Mouse (Mus musculus) MEL (cell line): ENCODE results near the gene Erbb2. TPM values are rescaled to one million over a fixed set of nuclear protein-coding genes. Genes with fewer than 3 reads are reported as not detected.

Experiments used
- DNase-seq: peaks from one replicate; pipeline ENCODE4 v3.0.0; 2011; ENCODE audit warnings: low read depth, low spot score
- H3K27ac ChIP-seq: 2 replicates; pipeline ENCODE4 v1.5.1; 2012; ENCODE audit warnings: low read depth, mild to moderate bottlenecking, control low read depth, low read length, moderate library complexity; ENCODE audit not compliant: control insufficient read depth
- H3K27me3 ChIP-seq, 2 experiments: fragments of 150-350 bp in 1 of 2; sonication (generic) in 1 of 2; 2 replicates each; pipeline ENCODE4 v1.6.1; 2012; ENCODE audit warnings: low read length in 2 of 2, mild to moderate bottlenecking in 2 of 2, improper control_type of control experiment in 1 of 2, moderate library complexity in 1 of 2; ENCODE audit not compliant: insufficient read depth in 2 of 2, control insufficient read depth in 1 of 2
- H3K36me3 ChIP-seq, 2 experiments: 2 replicates each; pipeline ENCODE4 v1.6.1; 2012 to 2014; ENCODE audit warnings: low read length in 2 of 2, improper control_type of control experiment in 1 of 2, inconsistent platforms in 1 of 2, mild to moderate bottlenecking in 1 of 2; ENCODE audit not compliant: insufficient read depth in 2 of 2, control insufficient read depth in 1 of 2
- H3K4me1 ChIP-seq, 2 experiments: fragments of 150-350 bp in 1 of 2; sonication (generic) in 1 of 2; 2 replicates each; pipeline ENCODE4 v1.6.1; 2012; ENCODE audit warnings: low read length in 2 of 2, improper control_type of control experiment in 1 of 2, mild to moderate bottlenecking in 1 of 2; ENCODE audit not compliant: insufficient read depth in 2 of 2, control insufficient read depth in 1 of 2
- H3K4me3 ChIP-seq, 2 experiments: fragments of 150-350 bp in 1 of 2; sonication (generic) in 1 of 2; 2 replicates each; pipeline ENCODE4 v1.5.1; 2012; ENCODE audit warnings: low read depth in 2 of 2, low read length in 2 of 2, mild to moderate bottlenecking in 2 of 2, moderate library complexity in 2 of 2, control low read depth in 1 of 2, improper control_type of control experiment in 1 of 2; ENCODE audit not compliant: control insufficient read depth in 1 of 2, insufficient read depth in 1 of 2
- H3K79me2 ChIP-seq: 2 replicates; pipeline ENCODE4 v1.6.1; 2012; ENCODE audit warnings: mild to moderate bottlenecking, low read length, moderate library complexity; ENCODE audit not compliant: control insufficient read depth, poor library complexity, insufficient read depth
- H3K9ac ChIP-seq: 2 replicates; pipeline ENCODE4 v1.6.1; 2012; ENCODE audit warnings: low read depth, mild to moderate bottlenecking, control low read depth, low read length, moderate library complexity; ENCODE audit not compliant: control insufficient read depth, poor library complexity, severe bottlenecking
- H3K9me3 ChIP-seq: fragments of 150-350 bp; sonication (generic); replicated peaks from 2 replicates; pipeline ENCODE4 v1.6.1; 2012; ENCODE audit warnings: mild to moderate bottlenecking, low read length, improper control_type of control experiment, moderate library complexity; ENCODE audit not compliant: insufficient read depth
- CHD1 ChIP-seq: IDR thresholded peaks from 2 replicates; pipeline ENCODE4 v1.6.1; 2012; ENCODE audit warnings: low read depth, mild to moderate bottlenecking, inconsistent platforms, low read length, improper control_type of control experiment
- CTCF ChIP-seq, 3 experiments: IDR thresholded peaks in 2 of 3; conservative IDR thresholded peaks in 1 of 3; 2 replicates each; pipeline ENCODE4 v1.5.1; 2011 to 2012; ENCODE audit warnings: low read length in 3 of 3, low read depth in 2 of 3, mild to moderate bottlenecking in 2 of 3, improper control_type of control experiment in 1 of 3, inconsistent platforms in 1 of 3, mixed read lengths in 1 of 3, moderate library complexity in 1 of 3; ENCODE audit not compliant: control insufficient read depth in 1 of 3, insufficient read depth in 1 of 3, poor library complexity in 1 of 3, severe bottlenecking in 1 of 3
- E2F4 ChIP-seq: IDR thresholded peaks from 2 replicates; pipeline ENCODE4 v1.6.1; 2011; ENCODE audit warnings: low read depth, low read length, improper control_type of control experiment, borderline replicate concordance
- ELF1 ChIP-seq: IDR thresholded peaks from 2 replicates; pipeline ENCODE4 v1.6.1; 2014; ENCODE audit warnings: low read depth, mild to moderate bottlenecking, inconsistent platforms, low read length, improper control_type of control experiment, moderate library complexity
- EP300 ChIP-seq, 2 experiments: IDR thresholded peaks; 2 replicates each; pipeline ENCODE4 v1.6.1; 2011; ENCODE audit warnings: improper control_type of control experiment in 2 of 2, low read length in 2 of 2, low read depth in 1 of 2, mild to moderate bottlenecking in 1 of 2
- ETS1 ChIP-seq: IDR thresholded peaks from 2 replicates; pipeline ENCODE4 v1.6.1; 2012; ENCODE audit warnings: low read depth, mild to moderate bottlenecking, inconsistent platforms, low read length, improper control_type of control experiment, moderate library complexity
- GATA1 ChIP-seq: IDR thresholded peaks from 2 replicates; pipeline ENCODE4 v1.6.1; 2011; ENCODE audit warnings: low read depth, low read length, improper control_type of control experiment
- HCFC1 ChIP-seq: IDR thresholded peaks from 2 replicates; pipeline ENCODE4 v1.6.1; 2012; ENCODE audit warnings: low read depth, mild to moderate bottlenecking, inconsistent platforms, low read length, improper control_type of control experiment, moderate library complexity
- KAT2A ChIP-seq: conservative IDR thresholded peaks from 2 replicates; pipeline ENCODE4 v1.6.1; 2012; ENCODE audit warnings: low read depth, low read length, improper control_type of control experiment, inconsistent platforms
- MXI1 ChIP-seq: IDR thresholded peaks from 2 replicates; pipeline ENCODE4 v1.6.1; 2011; ENCODE audit warnings: mild to moderate bottlenecking, low read depth, low read length, improper control_type of control experiment
- MYB ChIP-seq: IDR thresholded peaks from 2 replicates; pipeline ENCODE4 v1.6.1; 2011; ENCODE audit warnings: mild to moderate bottlenecking, low read depth, low read length, improper control_type of control experiment
- MYC ChIP-seq: IDR thresholded peaks from 2 replicates; pipeline ENCODE4 v1.6.1; 2011; ENCODE audit warnings: low read depth, mild to moderate bottlenecking, low read length, improper control_type of control experiment, moderate library complexity
- POLR2A ChIP-seq, 2 experiments: IDR thresholded peaks; 2 replicates each; pipeline ENCODE4 v1.6.1; 2011 to 2012; ENCODE audit warnings: low read length in 2 of 2, mild to moderate bottlenecking in 2 of 2, control low read depth in 1 of 2, improper control_type of control experiment in 1 of 2, low read depth in 1 of 2, moderate library complexity in 1 of 2; ENCODE audit not compliant: control insufficient read depth in 1 of 2, insufficient read depth in 1 of 2, poor library complexity in 1 of 2
- RAD21 ChIP-seq: IDR thresholded peaks from 2 replicates; pipeline ENCODE4 v1.6.1; 2011; ENCODE audit warnings: mild to moderate bottlenecking, low read depth, low read length, improper control_type of control experiment
- SIN3A ChIP-seq: IDR thresholded peaks from 2 replicates; pipeline ENCODE4 v1.6.1; 2012; ENCODE audit warnings: low read length, improper control_type of control experiment, inconsistent platforms
- SMC3 ChIP-seq: IDR thresholded peaks from 2 replicates; pipeline ENCODE4 v1.6.1; 2011; ENCODE audit warnings: low read depth, low read length, improper control_type of control experiment
- TAL1 ChIP-seq: IDR thresholded peaks from 2 replicates; pipeline ENCODE4 v1.6.1; 2012; ENCODE audit warnings: mild to moderate bottlenecking, inconsistent platforms, low read length, moderate library complexity, mixed read lengths
- USF1 ChIP-seq: IDR thresholded peaks from 2 replicates; pipeline ENCODE4 v1.6.1; 2014; ENCODE audit warnings: low read depth, mild to moderate bottlenecking, inconsistent platforms, low read length, improper control_type of control experiment, moderate library complexity
- USF2 ChIP-seq, 2 experiments: IDR thresholded peaks; 2 replicates each; pipeline ENCODE4 v1.6.1; 2011 to 2012; ENCODE audit warnings: improper control_type of control experiment in 2 of 2, low read length in 2 of 2, borderline replicate concordance in 1 of 2, inconsistent platforms in 1 of 2, low read depth in 1 of 2, mild to moderate bottlenecking in 1 of 2; ENCODE audit not compliant: insufficient read depth in 1 of 2
- ZKSCAN1 ChIP-seq: IDR thresholded peaks from 2 replicates; pipeline ENCODE4 v1.6.1; 2012; ENCODE audit warnings: low read depth, mild to moderate bottlenecking, inconsistent platforms, low read length, improper control_type of control experiment, moderate library complexity
- ZNF384 ChIP-seq: IDR thresholded peaks from 2 replicates; pipeline ENCODE4 v1.6.1; 2012; ENCODE audit warnings: low read depth, mild to moderate bottlenecking, inconsistent platforms, low read length, improper control_type of control experiment
- polyA plus RNA-seq, 2 experiments: library from polyadenylated mRNA; stranded (reverse) in 1 of 2; unstranded in 1 of 2; fragments of >175 nt in 1 of 2; fragments of >200 nt in 1 of 2; gene quantifications; 2 replicates each; pipeline versions ENCODE4 v1.2.1 to v1.2.4; 2012; ENCODE audit warnings: low replicate concordance in 2 of 2, low read depth in 1 of 2; ENCODE audit not compliant: insufficient read length in 2 of 2, insufficient read depth in 1 of 2, missing spikeins in 1 of 2
- total RNA-seq: library from RNA; depleted of rRNA; stranded (reverse); fragments of 300-350 nt; gene quantifications from 2 replicates; pipeline ENCODE4 v1.2.3, GENCODE M21; 2012

Gene Erbb2
- total and polyA plus RNA-seq, 3 experiments: not detected

- no peak overlapping the region for H3K9ac ChIP-seq
- TF ChIP-seq GATA1 (no peak), SMC3 (no peak), E2F4 (no peak), ELF1 (no peak), ETS1 (no peak), ZNF384 (no peak), USF1 (no peak), EP300 (IDR thresholded peaks at IDR 0.05; ENCODE audit: low read depth in 1 of 2, low read length in 2 of 2) (no peak), RAD21 (no peak), POLR2A (IDR thresholded peaks at IDR 0.05; ENCODE audit: control insufficient read depth in 1 of 2, insufficient read depth in 1 of 2, low read depth in 1 of 2, low read length in 2 of 2, poor library complexity in 1 of 2) (no peak), SIN3A (no peak), MYB (no peak), KAT2A (no peak), CHD1 (no peak), CTCF (IDR thresholded peaks at IDR 0.05 in 2 of 3, conservative IDR thresholded peaks at IDR 0.05 in 1 of 3; ENCODE audit: control insufficient read depth in 1 of 3, insufficient read depth in 1 of 3, low read depth in 2 of 3, low read length in 3 of 3, poor library complexity in 1 of 3, severe bottlenecking in 1 of 3) (no peak), TAL1 (no peak), ZKSCAN1 (no peak), HCFC1 (no peak), USF2 (IDR thresholded peaks at IDR 0.05; ENCODE audit: borderline replicate concordance in 1 of 2, insufficient read depth in 1 of 2, low read depth in 1 of 2, low read length in 2 of 2) (no peak), MXI1 (no peak)
- H3K27me3 ChIP-seq: peaks cover 13 to 16% of the 10 kb centered on the region in 2 experiments
- no peak for DNase-seq
- no peak overlapping the region for H3K27ac ChIP-seq
- no peak overlapping the region for H3K4me3 ChIP-seq
- H3K79me2 ChIP-seq: no peaks in the 10 kb centered on the region
- H3K36me3 ChIP-seq: no peaks in the 10 kb centered on the region
- H3K9me3 ChIP-seq: no peaks in the 10 kb centered on the region
- H3K4me1 ChIP-seq: no peaks in the 10 kb centered on the region
Measured at GRCm38 (mm10) chr11:98428436-98428835, 16.2 kb downstream of the Erbb2 start.

- no peaks in the 10 kb centered on the region for H3K36me3 ChIP-seq
- no peaks in the 10 kb centered on the region for H3K4me1 ChIP-seq
- TF ChIP-seq MYC (no peak), HCFC1 (peak; percentile 65)
- DNase-seq: no peak
- H3K79me2 ChIP-seq: no peaks in the 10 kb centered on the region
- H3K27me3 ChIP-seq: peaks cover under 1 to 8% of the 10 kb centered on the region in 2 experiments; a peak in 3 of 4 replicates
- no peaks in the 10 kb centered on the region for H3K9me3 ChIP-seq
- H3K9ac ChIP-seq: no peak overlapping the region
- H3K27ac ChIP-seq: no peak overlapping the region
- no peak overlapping the region for H3K4me3 ChIP-seq
Measured at GRCm38 (mm10) chr11:98431743-98432502, 19.7 kb downstream of the Erbb2 start.
